Mouse (Mus musculus): Measurements from ENCODE around the gene Btnl10. TPM values are rescaled to one million over a fixed set of nuclear protein-coding genes. Genes with fewer than 3 reads are reported as not detected.

The Btnl10 gene
- polyA plus RNA-seq, 2 experiments: 0.05 TPM; not detected in 1

- WGBS: 33% methylated on average over 15 of the region's 15 CpGs
- peaks cover 9% of the 10 kb centered on the region for H3K36me3 ChIP-seq (ENCODE audit: control insufficient read depth, insufficient read depth, low read length)
- no peak for ATAC-seq (ENCODE audit: low FRiP score, low read depth)
- peaks cover 20% of the 10 kb centered on the region; the same call in 1 of the 2 replicates for H3K4me1 ChIP-seq (ENCODE audit: control insufficient read depth, insufficient read depth, low read length)
- no peak for TF ChIP-seq POLR2A (IDR thresholded peaks at IDR 0.05; ENCODE audit: borderline replicate concordance, extremely low read depth, insufficient read depth, insufficient read length)
- H3K27me3 ChIP-seq (ENCODE audit: control insufficient read depth, insufficient read depth, low read length): 0 out of 2 replicates have a peak, but pooled peaks cover 4% of the 10 kb centered on the region
- 0 out of 2 replicates have a peak overlapping the region, but pooled peaks have one; percentile 34 for H3K9ac ChIP-seq (ENCODE audit: low read depth, low read length, severe bottlenecking)
- H3K27ac ChIP-seq (replicated peaks; ENCODE audit: low read depth, low read length): no peak overlapping the region
- peak overlapping the region; percentile 86 for H3K4me2 ChIP-seq (replicated peaks; ENCODE audit: low read depth, low read length, severe bottlenecking)
- no peak for DNase-seq (ENCODE audit: low spot score)
- H3K4me3 ChIP-seq (replicated peaks; ENCODE audit: low read length): peak overlapping the region; percentile 44
- H3K9me3 ChIP-seq (ENCODE audit: control insufficient read depth, low read length): no peaks in the 10 kb centered on the region
Measured at GRCm38 (mm10) chr11:58959186-58959825, 41.6 kb downstream of the Btnl10 start.

DNA sequence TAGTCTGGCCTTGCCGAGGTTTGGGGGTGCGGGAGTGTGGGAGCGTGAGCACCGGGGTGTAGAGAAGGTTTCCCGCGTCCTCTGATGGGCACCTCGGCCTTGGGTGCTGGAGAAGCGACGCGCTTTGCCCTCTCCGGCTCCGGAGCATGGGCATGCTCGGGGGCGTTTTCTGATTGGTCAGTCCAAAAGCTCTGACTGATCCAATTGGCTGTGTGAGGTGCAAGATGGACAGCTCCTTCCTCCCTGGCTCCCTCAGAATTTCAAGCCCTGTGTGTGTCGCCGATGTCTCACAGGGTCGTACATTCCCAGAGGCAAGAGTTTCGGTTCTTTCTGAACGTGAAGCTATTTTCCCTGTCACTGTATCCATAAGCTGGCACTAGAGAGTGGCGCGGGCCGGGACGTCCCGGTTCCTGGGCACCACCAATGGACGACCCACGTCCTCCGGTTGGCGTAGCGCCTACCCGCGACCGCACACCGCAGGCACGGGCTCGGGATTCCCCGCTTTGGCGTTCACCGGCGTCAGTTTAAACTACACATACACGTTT lies 42.3 kb downstream of the Btnl10 start:
- peak overlapping the region; percentile 34; the same call in 1 of the 2 replicates for H3K9ac ChIP-seq (ENCODE audit: low read depth, low read length, severe bottlenecking)
- H3K4me2 ChIP-seq (replicated peaks; ENCODE audit: low read depth, low read length, severe bottlenecking): peak overlapping the region; percentile 86
- peak; percentile 85 for ATAC-seq (ENCODE audit: low FRiP score, low read depth)
- no peak overlapping the region for H3K27ac ChIP-seq (replicated peaks; ENCODE audit: low read depth, low read length)
- H3K36me3 ChIP-seq (ENCODE audit: control insufficient read depth, insufficient read depth, low read length): peaks cover 9% of the 10 kb centered on the region
- H3K27me3 ChIP-seq (ENCODE audit: control insufficient read depth, insufficient read depth, low read length): 0 out of 2 replicates have a peak, but pooled peaks cover 4% of the 10 kb centered on the region
- H3K4me1 ChIP-seq (ENCODE audit: control insufficient read depth, insufficient read depth, low read length): peaks cover 20% of the 10 kb centered on the region; the same call in 1 of the 2 replicates
- TF ChIP-seq POLR2A (IDR thresholded peaks at IDR 0.05; ENCODE audit: borderline replicate concordance, extremely low read depth, insufficient read depth, insufficient read length): no peak
- peak overlapping the region; percentile 44 for H3K4me3 ChIP-seq (replicated peaks; ENCODE audit: low read length)
- WGBS: 3% methylated on average over 40 of the region's 40 CpGs
- peak; percentile 84 for DNase-seq (ENCODE audit: low spot score)
- H3K9me3 ChIP-seq (ENCODE audit: control insufficient read depth, low read length): no peaks in the 10 kb centered on the region

GRCm38 (mm10) chr11:58961364-58962177 lies 43.9 kb downstream of the Btnl10 start:
- TF ChIP-seq POLR2A (IDR thresholded peaks at IDR 0.05; ENCODE audit: borderline replicate concordance, extremely low read depth, insufficient read depth, insufficient read length): no peak
- H3K4me3 ChIP-seq (replicated peaks; ENCODE audit: low read length): no peak overlapping the region
- H3K36me3 ChIP-seq (ENCODE audit: control insufficient read depth, insufficient read depth, low read length): peaks cover 9% of the 10 kb centered on the region
- no peak overlapping the region for H3K4me2 ChIP-seq (replicated peaks; ENCODE audit: low read depth, low read length, severe bottlenecking)
- ATAC-seq (ENCODE audit: low FRiP score, low read depth) (no peak), DNase-seq (ENCODE audit: low spot score) (no peak)
- no peak overlapping the region for H3K27ac ChIP-seq (replicated peaks; ENCODE audit: low read depth, low read length)
- WGBS: 58% methylated on average over 50 of the region's 50 CpGs
- H3K9ac ChIP-seq (ENCODE audit: low read depth, low read length, severe bottlenecking): no peak overlapping the region
- H3K9me3 ChIP-seq (ENCODE audit: control insufficient read depth, low read length): no peaks in the 10 kb centered on the region
- H3K4me1 ChIP-seq (ENCODE audit: control insufficient read depth, insufficient read depth, low read length): peaks cover 14% of the 10 kb centered on the region; the same call in 1 of the 2 replicates
- H3K27me3 ChIP-seq (ENCODE audit: control insufficient read depth, insufficient read depth, low read length): 0 out of 2 replicates have a peak, but pooled peaks cover 4% of the 10 kb centered on the region

GRCm38 (mm10) chr11:58963543-58963942 lies 45.8 kb downstream of the Btnl10 start:
- H3K36me3 ChIP-seq (ENCODE audit: control insufficient read depth, insufficient read depth, low read length): no peaks in the 10 kb centered on the region
- no peak overlapping the region for H3K27ac ChIP-seq (replicated peaks; ENCODE audit: low read depth, low read length)
- H3K27me3 ChIP-seq (ENCODE audit: control insufficient read depth, insufficient read depth, low read length): 0 out of 2 replicates have a peak, but pooled peaks cover 4% of the 10 kb centered on the region
- ATAC-seq (ENCODE audit: low FRiP score, low read depth) (no peak), DNase-seq (ENCODE audit: low spot score) (no peak)
- no peaks in the 10 kb centered on the region for H3K9me3 ChIP-seq (ENCODE audit: control insufficient read depth, low read length)
- H3K9ac ChIP-seq (ENCODE audit: low read depth, low read length, severe bottlenecking): no peak overlapping the region
- H3K4me1 ChIP-seq (ENCODE audit: control insufficient read depth, insufficient read depth, low read length): 0 out of 2 replicates have a peak, but pooled peaks cover 2% of the 10 kb centered on the region
- no peak for TF ChIP-seq POLR2A (IDR thresholded peaks at IDR 0.05; ENCODE audit: borderline replicate concordance, extremely low read depth, insufficient read depth, insufficient read length)
- no peak overlapping the region for H3K4me3 ChIP-seq (replicated peaks; ENCODE audit: low read length)
- no peak overlapping the region for H3K4me2 ChIP-seq (replicated peaks; ENCODE audit: low read depth, low read length, severe bottlenecking)
- 36% methylated on average over 17 of the region's 17 CpGs for WGBS

GRCm38 (mm10) chr11:58964216-58964615 lies 46.5 kb downstream of the Btnl10 start:
- H3K9me3 ChIP-seq (ENCODE audit: control insufficient read depth, low read length): no peaks in the 10 kb centered on the region
- WGBS: 89% methylated on average over 7 of the region's 7 CpGs
- ATAC-seq (ENCODE audit: low FRiP score, low read depth) (no peak), DNase-seq (ENCODE audit: low spot score) (no peak)
- H3K4me1 ChIP-seq (ENCODE audit: control insufficient read depth, insufficient read depth, low read length): 0 out of 2 replicates have a peak, but pooled peaks cover 2% of the 10 kb centered on the region
- 0 out of 2 replicates have a peak, but pooled peaks cover 4% of the 10 kb centered on the region for H3K27me3 ChIP-seq (ENCODE audit: control insufficient read depth, insufficient read depth, low read length)
- H3K36me3 ChIP-seq (ENCODE audit: control insufficient read depth, insufficient read depth, low read length): no peaks in the 10 kb centered on the region
- H3K9ac ChIP-seq (ENCODE audit: low read depth, low read length, severe bottlenecking): no peak overlapping the region
- H3K4me3 ChIP-seq (replicated peaks; ENCODE audit: low read length): no peak overlapping the region
- no peak overlapping the region for H3K27ac ChIP-seq (replicated peaks; ENCODE audit: low read depth, low read length)
- no peak for TF ChIP-seq POLR2A (IDR thresholded peaks at IDR 0.05; ENCODE audit: borderline replicate concordance, extremely low read depth, insufficient read depth, insufficient read length)
- H3K4me2 ChIP-seq (replicated peaks; ENCODE audit: low read depth, low read length, severe bottlenecking): no peak overlapping the region

Measured in limb, embryonic 14.5 days (tissue).